Mouse (Mus musculus) adipocyte (in vitro differentiated cells): ENCODE data around the gene Tmem220.

Source experiments
- DNase-seq: peaks from one replicate; pipeline ENCODE4 v3.0.0-alpha.2; 2016; ENCODE audit warnings: low spot score

Tmem220 gene

DNA sequence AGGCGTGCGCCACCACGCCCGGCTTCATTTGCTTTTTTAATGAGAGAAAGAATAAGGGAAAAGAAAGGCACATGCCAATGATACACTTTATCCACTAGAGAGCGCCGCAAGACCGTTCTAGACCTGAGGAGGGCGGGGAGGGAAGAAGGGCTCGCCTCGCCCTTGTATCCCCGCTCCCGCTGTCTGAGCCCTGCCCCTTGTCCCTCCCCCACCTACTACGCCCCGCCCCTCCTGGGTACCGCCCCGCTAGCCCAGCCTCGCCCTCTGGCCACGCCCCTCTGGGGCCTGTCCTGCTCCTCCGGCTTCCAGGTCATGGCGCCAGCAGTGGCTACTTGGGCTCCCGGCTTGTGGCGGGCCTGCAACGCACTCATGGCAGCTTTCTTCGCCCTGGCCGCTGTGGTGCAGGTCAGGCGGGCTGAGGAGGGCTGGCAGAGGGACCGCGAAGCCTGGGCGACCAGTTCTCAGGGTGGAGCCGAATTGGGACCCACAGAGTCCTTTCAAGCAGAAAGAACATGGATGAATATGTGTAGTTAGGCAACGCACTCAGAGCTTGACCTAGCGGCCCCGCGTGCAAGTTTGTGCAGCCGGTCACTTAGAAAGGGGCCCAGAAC is at the start of gene Tmem220:
TSS of gene Tmem220 (plus strand) at position 288 of the 611 bp plus-strand sequence.
- peak; percentile 97 for DNase-seq

DNA sequence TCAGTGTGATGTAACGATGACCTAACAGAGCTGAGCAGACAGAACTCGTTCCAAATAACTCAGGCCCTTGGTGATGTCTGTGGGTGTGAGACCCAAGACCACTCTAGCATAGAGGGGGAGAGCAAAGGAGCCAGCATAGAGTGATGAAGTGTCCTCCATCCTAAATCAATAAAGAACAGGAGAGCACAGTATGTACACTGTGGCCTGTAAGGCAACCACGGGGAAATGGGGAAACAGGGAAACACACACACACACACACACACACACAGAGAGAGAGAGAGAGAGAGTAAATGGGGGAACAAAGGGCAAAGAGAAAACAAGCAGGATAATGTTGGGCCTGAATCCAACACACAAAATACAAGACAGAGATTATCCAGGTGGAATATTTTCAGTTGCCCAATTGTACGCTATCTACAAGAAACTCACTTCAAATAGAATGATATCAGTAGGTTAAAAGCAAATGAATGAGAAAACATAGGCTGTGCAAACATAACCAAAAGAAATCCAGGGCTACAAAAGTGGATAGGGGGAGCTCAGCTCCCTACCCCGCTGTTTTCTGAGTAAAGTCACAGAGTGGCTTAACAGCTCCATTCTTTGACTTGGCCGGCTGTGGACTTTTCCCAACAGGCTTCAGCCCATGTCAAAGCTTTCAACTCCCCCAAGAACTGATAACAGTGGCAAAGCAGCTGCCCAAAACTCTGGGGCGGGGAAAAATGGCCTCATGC is 49.2 kb upstream of the Tmem220 start:
- DNase-seq = no peak

DNA sequence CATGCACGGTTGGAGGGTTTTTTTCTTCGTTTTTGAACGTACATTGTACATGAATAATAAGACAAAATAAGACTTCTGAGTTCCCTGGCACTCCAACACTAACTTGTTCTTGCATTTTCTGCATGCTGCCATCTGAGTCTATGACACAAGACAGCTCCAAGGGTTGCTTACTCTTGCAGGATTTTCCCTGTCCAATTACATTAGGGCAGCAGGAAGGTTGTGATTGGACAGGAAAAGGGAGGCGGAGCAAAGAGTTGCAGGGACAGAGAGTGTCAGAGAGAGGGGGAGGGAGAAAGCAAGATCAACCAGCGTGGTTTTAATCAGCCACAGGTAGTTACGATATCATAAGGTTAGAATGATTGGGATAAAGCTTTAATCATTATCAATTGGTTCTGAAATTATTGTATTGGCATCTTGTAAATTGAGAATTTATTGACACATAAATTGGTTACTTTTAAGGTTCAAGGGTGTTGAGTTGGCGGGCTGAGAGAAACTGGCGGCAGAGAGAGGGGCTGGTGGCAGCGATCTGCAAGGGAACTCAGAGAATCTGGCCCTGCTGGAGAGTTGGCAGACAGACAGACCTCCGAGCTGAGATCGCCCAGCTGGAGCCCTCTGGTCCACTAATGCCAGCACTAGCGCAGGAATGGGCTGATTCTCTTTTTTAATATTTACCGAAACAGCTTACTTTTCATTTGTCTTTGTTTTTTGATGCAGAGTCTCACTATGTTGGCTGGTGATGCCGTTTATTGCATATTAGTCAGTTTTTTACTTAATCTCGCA is 43.4 kb upstream of the Tmem220 start:
- no peak for DNase-seq

DNA sequence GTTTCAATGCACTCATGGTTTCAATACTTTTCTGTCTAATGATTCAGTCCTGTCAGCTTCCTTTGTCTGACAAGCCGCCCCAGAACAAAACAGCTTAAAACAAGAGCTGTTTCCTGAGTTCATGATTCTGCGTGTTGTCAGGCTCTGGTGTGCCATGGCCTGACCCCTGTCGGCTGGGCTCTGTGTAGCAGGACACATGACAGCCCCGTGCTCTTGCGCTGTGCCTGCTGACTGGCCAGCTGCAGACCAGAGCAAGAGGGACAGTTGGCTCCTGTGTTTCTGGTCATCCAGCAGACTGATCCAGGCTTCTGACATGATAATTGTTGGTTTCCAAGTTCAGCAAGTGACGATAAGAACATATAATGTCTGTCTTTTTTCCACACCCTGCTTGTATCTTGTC is 42.2 kb upstream of the Tmem220 start:
- no peak for DNase-seq

DNA sequence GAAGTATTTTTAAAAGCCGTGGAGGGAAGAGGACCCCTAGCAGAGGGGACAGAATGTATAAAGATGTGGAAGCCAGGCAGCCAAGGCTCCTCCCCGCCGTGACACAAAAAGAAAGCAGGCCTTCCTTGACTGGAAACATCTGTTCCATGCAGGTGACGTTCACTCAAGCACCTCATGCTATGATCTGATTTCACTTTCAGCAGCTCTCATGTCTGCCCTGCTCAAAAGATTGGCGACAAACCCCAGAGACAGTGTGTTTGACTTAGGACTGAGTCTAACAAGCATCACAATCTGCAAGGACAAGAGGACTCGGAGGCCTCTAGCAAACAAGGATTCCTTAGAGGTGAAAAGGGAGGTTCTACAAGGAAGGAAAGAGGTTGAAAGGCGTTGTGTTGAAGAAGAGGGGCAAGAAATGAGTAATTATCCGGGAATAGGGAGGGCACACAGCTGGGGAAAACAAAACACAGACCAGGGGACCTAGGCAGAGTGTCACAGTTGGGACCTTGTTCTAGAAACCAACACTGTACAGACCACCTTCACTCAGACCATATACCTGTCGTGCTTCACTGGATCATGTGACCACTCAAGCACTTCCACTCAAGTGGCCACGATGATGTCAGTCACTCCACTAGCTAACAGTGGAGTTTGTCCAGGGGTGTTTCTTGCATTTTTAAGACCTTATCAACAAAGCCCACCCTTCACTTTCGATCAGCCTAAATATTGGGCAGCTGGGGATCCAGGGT is 41.4 kb upstream of the Tmem220 start:
- no peak for DNase-seq

DNA sequence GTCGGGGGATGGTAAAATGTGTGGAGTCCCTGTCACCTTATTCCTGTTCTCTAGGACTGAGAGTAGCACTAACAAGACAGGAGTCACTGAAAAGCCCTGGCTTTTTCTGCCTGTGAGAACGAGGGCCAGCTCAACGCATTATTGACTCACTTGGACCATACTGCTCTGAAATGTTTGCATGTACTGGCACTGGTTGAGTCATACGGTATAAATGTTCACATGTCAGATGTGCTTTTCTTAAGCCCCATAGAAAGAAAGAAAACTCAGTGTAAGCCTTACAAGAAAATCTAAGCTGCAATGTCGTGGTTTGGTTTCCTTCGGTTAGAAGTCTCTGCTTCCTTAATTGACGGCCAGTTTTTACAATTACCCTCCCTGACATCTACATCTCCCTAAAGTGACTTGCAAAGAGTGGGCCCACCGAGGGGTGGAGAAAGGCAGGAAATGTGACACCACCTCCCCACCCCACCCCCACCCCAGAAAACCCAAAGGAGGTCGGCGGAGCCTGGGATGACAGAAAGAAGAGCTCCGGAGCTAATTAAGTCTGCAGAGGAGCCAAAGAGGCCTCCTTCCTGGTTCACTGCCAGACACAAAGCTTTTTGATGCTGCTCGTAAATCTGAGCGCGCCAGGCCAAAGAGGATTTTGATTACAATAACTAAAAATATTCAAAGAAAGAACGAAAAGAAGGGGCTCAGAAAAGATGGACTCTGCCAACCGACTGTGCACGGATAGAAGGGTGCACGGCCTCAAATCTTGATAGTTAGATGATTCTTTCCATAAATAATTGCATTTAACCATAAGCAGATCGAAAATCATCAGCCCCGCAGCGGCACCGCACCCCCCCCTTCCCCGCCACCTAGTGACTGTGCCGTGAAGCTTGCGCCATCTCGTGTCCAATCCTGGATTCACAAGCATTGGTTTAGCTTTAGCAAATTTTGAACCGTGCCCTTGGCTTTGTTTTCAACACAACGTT is 40.5 kb upstream of the Tmem220 start:
- peak; percentile 65 for DNase-seq

DNA sequence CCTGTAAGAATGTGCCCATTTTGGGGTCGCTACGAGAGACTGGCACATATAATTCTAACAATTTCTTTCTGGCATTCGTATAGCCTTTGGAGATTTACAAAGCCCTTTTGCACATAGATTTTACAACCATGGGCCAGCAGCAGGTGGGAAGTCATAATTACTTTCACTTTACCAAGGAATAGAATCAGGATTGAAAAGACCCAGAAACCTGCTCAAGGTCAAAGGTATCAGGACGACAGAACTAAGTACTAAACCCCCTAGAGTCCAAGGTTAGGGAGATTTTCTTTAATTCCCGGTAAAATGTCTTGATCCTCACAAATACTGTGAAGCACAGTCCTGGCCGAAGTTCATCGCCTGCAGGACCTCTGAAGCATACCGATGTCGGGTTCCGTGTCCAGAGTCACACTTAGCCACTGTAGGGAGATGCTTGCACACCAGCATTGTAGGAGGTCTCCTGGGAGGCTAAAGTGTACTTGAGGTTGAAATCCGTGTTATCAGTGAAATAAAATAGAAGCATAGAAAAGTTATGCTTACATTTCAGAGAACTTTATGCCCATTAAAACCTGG is 39.7 kb upstream of the Tmem220 start:
- DNase-seq = no peak

DNA sequence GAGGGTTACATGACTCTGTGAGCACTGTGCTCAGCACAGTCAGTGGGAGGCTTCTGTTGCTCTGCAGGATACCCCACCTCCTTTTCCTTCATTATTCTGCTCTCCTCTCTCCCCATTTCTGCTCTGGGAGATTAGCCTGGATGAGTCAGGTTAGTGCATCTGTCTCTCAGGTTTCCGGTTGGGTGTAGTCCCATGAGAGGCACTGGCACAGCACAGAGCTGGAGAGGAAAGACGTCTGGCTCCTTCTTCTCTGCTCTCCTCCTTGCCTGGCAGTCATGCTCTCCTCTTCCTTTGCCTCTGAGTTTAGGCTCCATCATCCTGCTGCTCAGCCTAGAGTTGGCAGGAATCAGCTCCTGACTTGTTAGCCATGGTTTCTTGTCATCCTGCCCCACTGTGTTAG is 32.8 kb upstream of the Tmem220 start:
- no peak for DNase-seq

DNA sequence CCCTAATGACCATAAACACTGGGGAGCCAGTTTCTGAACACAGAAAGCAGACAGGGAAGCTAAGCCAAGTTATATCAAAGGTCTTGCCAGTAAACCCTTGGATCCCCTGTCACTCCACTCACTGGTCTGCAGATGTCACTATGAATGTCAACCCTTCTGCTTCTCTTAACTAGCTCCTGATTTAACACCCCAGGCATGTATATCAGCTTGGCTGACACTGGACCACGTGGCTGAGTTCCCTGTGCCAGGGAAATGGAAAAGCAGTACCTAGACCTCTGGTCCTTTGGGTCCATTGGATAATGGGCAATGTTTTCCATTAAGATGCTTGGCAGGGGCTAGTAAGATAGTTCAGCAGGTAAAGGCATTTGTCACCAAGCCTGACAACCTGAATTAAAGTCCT is 31.3 kb upstream of the Tmem220 start:
- no peak for DNase-seq

DNA sequence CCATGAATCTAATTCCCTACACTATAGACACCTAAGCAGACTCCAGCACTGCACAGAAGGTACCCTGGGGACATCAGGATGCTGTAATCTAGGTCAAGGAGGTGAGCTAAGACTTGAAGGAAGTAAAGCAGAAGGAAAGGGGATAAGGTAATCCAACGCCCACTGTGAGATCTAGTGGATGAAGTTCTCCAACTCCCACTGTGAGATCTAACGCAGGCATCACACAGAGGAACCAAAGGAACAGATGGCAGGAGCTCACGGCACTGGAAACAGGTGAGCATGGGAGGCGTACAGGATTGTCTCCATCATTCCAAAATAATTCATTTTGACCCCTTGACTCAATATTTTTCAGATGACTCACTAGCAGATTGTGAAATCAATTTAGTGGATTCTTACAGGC is 28.5 kb upstream of the Tmem220 start:
- DNase-seq = no peak

DNA sequence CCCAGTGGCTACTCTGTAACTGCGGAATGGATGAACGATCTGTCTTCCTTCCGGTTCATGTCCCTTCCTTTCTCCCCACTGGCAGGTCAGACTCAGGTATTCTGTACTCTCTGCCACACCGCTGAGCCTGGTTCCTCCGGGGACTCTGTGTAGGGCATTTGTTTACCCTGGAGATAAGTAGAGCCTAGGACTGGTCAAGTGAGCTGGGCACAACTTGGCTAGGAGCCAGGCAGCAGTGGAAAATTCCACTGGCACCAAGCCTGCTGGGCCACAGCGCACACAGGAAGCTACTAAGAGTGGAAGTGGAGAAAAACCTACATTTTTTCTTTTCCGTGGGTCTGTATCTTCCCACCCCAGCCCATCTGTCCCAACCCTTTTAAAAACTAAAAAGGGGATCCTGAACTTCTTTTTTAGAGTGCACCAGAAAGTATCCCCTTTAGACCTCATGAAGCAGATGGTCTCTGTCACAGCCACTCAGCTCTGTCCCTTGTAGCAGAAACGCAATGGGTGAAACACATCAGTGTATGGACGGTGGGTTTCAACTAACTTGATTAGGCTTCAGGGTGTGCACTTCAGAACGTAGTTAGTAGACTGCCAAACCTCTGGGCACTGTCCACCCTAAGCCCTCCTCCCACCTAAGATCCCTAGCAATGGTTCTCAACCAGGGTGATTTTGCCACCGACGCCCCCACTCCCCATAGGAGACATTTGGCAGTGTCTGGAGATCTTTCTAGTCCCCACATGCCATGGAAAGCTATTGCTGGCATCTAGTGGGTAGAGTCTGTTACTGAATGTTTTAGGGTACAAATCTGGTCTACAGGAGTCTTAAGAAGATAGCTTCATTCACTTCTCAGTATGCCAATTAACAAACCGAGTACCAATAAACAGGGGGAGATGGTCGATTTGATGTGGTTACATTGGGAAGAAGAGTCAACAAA is 26.2 kb upstream of the Tmem220 start:
- peak; percentile 28 for DNase-seq

DNA sequence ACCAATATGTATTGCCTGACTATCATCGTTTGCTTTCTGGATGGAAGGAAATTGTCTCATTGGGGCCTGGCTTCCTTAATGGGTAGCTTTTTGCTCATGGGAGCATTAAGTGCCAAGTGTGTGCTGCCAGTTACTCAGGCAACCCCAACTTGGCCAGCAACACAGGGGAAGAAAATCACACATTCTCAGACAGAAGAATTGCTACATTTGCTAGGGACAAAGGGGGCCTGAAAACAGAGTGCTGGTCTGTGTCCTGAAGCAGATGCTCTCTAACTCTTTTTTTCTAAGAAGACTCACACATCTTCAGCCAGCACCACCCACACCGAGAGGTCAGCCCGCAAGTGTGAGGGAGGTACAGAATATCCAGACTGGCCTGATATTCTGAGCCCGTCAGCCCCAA is 24.3 kb upstream of the Tmem220 start:
- DNase-seq = no peak

DNA sequence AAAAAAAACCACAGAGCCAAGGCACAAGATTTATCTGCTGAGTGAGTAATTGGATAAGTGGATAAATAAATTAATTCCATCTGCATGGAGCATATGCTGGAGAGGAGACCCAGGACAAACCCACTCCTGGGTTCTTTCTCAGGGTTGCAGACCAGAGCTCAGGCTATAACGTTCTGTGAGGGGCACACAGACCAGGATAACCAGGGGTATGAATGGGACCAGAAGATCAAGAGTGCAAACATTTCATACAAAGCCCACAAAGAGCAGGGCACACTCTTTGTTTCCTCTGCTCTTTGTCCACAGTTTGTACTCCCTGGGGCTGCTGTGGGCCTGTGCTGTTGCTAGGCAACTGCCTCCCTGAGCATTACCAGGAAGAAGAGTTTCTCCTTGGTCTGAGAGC is 23.2 kb upstream of the Tmem220 start:
- no peak for DNase-seq

DNA sequence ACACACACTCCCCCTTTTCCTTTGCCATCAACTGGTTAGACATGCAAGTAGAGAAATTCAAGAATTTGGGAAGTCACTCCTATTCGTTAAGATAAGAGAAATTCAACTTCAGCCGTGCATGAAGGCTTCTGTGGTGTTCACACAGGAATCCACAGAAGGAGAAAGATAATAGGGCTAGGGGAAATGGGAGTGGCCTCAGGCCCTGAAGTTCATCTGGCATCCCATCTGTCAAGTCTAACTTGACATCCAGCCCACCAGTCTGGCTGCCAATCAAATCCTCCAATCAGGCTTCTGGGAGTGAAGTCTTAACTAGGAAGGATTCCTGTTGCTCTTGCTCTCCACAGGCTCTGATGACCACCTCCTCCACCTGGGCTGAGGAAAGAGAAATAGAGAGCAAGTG is 22.0 kb upstream of the Tmem220 start:
- no peak for DNase-seq

DNA sequence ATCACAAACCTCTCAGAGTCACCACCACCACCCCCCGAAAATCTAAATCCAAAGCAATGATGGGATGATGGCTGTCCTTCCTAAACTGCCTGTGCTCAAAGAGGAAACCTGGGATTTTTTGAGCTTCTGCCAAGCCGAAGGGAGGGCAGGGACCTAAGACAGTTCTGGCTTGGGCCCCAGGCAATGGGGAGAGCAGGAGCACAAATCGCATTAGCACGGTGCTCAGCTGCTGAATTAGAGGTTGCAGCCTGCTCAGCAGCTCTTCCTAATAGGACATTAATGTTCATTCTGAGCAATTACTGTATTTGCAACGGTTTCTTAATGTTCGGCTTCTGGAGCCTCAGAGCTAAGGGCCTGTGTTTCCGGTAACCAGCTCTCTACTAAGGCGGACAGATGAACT is 17.0 kb upstream of the Tmem220 start:
- no peak for DNase-seq

DNA sequence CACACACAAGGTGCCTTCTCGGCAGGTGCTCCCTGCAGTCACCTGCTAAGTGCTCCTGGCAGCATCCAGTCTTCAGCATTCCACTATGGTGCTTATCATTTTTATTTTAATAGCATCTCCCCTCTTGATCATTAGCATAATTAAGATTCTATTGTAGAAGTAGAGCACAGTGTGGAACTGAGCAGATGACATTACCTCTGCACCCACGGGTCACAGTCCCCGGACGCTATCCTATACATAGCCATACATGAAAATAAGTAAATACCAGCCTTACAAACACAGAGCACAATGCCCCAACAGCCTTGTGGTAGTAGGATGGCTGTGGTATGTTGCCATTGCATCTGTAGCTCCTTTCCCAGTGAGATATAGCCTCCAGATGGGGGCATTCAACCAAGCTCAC is 16.4 kb upstream of the Tmem220 start:
- no peak for DNase-seq

DNA sequence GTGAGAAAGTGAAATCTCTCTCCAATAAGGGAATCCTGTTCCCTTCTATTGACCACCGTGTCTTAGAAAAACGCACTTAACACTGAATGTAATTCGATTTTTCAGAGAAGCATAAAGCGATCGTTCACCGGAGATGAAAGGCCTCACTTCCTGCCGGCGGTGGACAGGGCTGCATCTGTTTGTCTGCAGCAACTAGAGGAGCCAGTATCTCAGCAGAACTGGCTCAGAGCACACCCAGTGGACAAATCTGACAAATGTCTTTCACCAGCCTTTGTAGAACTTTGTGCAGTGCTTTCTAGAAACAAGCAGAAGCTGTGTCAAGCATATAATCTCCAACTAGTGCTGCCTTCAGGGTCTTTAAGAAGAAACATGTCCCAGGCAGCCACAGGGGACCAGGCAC is 14.5 kb upstream of the Tmem220 start:
- no peak for DNase-seq

DNA sequence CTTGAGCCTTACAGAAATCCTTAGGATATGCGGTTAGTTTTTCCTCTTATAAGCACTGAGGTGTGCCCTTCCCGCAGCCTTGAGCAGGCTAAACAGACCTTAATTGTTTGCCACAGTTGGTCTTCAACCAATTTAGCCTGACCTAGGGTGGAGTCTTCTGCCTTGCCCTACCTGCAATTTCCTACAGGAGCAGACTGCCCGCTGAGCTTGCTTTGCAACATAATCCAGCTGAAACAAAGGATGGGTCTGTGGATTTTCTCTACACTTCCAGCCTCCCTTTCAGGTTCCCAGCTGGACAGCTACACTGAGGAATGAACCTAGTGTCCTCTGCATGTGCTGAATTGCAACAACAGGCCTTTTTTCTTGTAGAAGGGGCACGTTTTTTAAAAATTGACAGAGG is 13.3 kb upstream of the Tmem220 start:
- DNase-seq = no peak

DNA sequence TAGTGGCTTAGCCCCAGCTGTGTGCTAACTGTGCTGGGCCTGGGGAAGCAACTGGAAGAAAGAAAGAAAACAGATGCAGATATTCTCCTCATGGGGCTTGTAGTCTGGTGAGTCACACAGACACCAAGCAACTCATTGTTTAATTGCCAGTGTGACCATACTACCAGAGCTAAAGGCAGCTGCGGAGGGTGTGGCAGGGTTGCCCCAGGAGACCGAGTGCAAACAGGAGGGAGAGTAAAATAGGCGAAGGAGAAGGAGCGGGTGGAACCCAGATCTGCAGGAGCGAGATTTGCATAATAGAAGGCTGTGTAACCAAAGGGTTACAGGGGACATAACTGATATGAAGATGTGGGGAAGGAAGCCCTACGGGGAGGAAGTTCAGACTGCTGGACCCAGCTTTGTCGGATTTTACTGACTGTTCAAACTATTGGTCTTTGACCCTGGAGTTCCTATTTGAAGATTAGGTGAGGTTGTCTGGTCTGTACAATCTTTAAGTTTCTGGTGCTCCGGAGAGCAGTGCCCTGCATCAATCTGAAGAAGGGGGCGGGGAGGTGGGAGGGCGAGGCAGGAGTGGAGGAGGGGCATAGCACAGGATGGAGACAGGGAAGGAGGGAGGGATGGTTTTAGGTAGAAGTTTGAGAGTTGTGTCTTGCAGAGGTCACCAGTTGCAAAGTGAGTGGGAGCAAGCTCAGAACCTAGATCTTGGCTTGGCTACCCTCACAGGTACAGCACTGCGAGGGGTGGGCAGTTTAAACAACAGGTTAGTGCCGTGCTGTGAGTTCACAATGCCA is 7.0 kb upstream of the Tmem220 start:
- DNase-seq = no peak
